ENCODE assay signal across 11 mouse cellular contexts in the genomic region with DNA sequence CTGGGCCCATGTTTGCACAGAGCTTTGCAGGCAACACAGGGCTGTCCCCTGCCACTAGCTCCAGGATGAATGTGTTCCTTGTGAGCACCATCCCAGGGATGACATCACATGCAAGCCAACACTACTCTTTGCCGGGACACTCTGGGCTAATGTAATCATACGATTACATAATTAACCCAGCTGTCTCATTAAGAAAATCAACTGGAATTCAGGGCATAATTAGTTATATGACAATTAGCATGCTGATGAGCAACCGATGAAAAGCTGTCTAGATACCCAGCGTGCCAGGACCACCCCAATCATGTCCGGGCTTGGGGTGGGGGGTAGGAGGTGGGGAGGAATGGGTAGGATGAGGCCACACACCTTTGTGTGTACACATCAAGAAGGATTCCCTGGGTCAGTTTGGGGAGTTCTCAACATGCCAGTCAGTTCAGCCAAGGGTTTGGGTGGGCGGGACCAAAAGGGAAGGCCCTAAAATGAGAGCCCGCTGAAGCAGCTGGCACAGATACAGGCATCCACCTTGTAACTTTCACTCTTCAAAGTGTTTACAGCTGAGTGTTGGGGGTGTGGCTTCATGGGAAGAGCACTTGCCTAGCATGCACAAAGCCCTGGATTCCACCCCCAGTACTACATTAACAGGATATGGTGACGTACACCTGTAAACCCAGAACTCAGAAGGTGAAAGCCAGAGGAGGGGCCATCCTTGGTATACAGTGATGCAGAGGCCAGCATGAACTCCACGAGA.
A peak's percentile ranks its signal among the peaks of the same experiment; 100 is the strongest.
DNase-seq lines count a peak whose midpoint lies in the region; ATAC-seq and TF ChIP-seq lines count a peak whose summit lies in the region.
"Had no signal": no experiment of that assay in that cellular context is flagged by ENCODE, and none has a peak within 500 bp of the region (broad histone marks: within the 10 kb centered on the region; RNA-seq: fewer than 3 reads in every experiment).

No protein-coding gene starts in this region.

- H3K27ac ChIP-seq in heart, postnatal 0 days (ENCODE audit: low read depth), result peak overlapping the region; percentile 48
- H3K27ac ChIP-seq in forebrain, embryonic 15.5 days (replicated peaks), result peak overlapping the region; percentile 70
- H3K27ac ChIP-seq in lung, embryonic 14.5 days (ENCODE audit: low read depth), result no peak overlapping the region
- H3K27ac ChIP-seq in midbrain, embryonic 16.5 days (ENCODE audit: low read length), result no peak overlapping the region
- H3K27ac ChIP-seq: kidney, postnatal 0 days; left cerebral cortex, adult 2 months had no signal

- no peaks in the 10 kb centered on the region for H3K9me3 ChIP-seq in heart, postnatal 0 days (replicated peaks; ENCODE audit: control insufficient read depth, low read length)
- H3K9me3 ChIP-seq in forebrain, embryonic 15.5 days, result no peaks in the 10 kb centered on the region
- no peaks in the 10 kb centered on the region for H3K9me3 ChIP-seq in lung, embryonic 14.5 days (ENCODE audit: low read depth, low read length)
- no peaks in the 10 kb centered on the region for H3K9me3 ChIP-seq in midbrain, embryonic 16.5 days (replicated peaks; ENCODE audit: control insufficient read depth, low read length, poor library complexity, severe bottlenecking)

- TF ChIP-seq CTCF in heart, postnatal 0 days (IDR thresholded peaks at IDR 0.05; ENCODE audit: low read depth), result no peak
- TF ChIP-seq CTCF in lung, embryonic 14.5 days (IDR thresholded peaks at IDR 0.05; ENCODE audit: low read depth), result no peak

- peaks cover 13% of the 10 kb centered on the region; the same call in 1 of the 2 replicates for H3K4me1 ChIP-seq in heart, postnatal 0 days (ENCODE audit: control insufficient read depth, insufficient read depth)
- peaks cover 36% of the 10 kb centered on the region for H3K4me1 ChIP-seq in forebrain, embryonic 15.5 days
- no peaks in the 10 kb centered on the region for H3K4me1 ChIP-seq in lung, embryonic 14.5 days (ENCODE audit: insufficient read depth)
- no peaks in the 10 kb centered on the region for H3K4me1 ChIP-seq in midbrain, embryonic 16.5 days (ENCODE audit: control insufficient read depth, insufficient read depth, low read length)

- no peaks in the 10 kb centered on the region for H3K27me3 ChIP-seq in heart, postnatal 0 days (ENCODE audit: control insufficient read depth, insufficient read depth, low read length)
- H3K27me3 ChIP-seq in forebrain, embryonic 15.5 days, result no peaks in the 10 kb centered on the region
- no peaks in the 10 kb centered on the region for H3K27me3 ChIP-seq in lung, embryonic 14.5 days (ENCODE audit: insufficient read depth, low read length)
- no peaks in the 10 kb centered on the region for H3K27me3 ChIP-seq in midbrain, embryonic 16.5 days (ENCODE audit: control insufficient read depth, insufficient read depth, low read depth, low read length)

- 72% methylated on average over 9 of the region's 9 CpGs for WGBS in heart, postnatal 0 days
- 30% methylated on average over 9 of the region's 9 CpGs for WGBS in forebrain, embryonic 15.5 days
- WGBS in lung, embryonic 14.5 days, result 79% methylated on average over 9 of the region's 9 CpGs
- 81% methylated on average over 9 of the region's 9 CpGs for WGBS in midbrain, embryonic 16.5 days

- DNase-seq in heart, postnatal 0 days (ENCODE audit: low spot score), result no peak
- no peak for DNase-seq in heart, postnatal 25 days (ENCODE audit: low spot score)
- DNase-seq in lung, embryonic 14.5 days, result no peak
- DNase-seq in thymus, postnatal 10 days (ENCODE audit: low spot score in 2 of 2), result peak; percentile 23
- DNase-seq in adrenal gland, adult 8-10 months, result no peak
- DNase-seq: cerebellum, adult 2 months; gastrocnemius, postnatal 14 days had no signal

- H3K9ac ChIP-seq in heart, postnatal 0 days (replicated peaks; ENCODE audit: low read depth, low read length), result no peak overlapping the region
- H3K9ac ChIP-seq in forebrain, embryonic 15.5 days (replicated peaks), result no peak overlapping the region
- H3K9ac ChIP-seq in lung, embryonic 14.5 days, result no peak overlapping the region
- no peak overlapping the region for H3K9ac ChIP-seq in midbrain, embryonic 16.5 days (ENCODE audit: low read depth, low read length)

- ATAC-seq in heart, postnatal 0 days (ENCODE audit: insufficient read depth, low read depth), result peak; percentile 33; the same call in 1 of the 2 replicates
- ATAC-seq in forebrain, embryonic 15.5 days (replicated peaks), result peak; percentile 83
- 0 out of 2 replicates have a peak, but pooled peaks have one; percentile 17 for ATAC-seq in lung, embryonic 14.5 days (ENCODE audit: insufficient read depth)
- no peak for ATAC-seq in midbrain, embryonic 16.5 days

- H3K4me2 ChIP-seq in heart, postnatal 0 days (ENCODE audit: low read depth, low read length), result no peak overlapping the region
- no peak overlapping the region for H3K4me2 ChIP-seq in forebrain, embryonic 15.5 days (replicated peaks)
- H3K4me2 ChIP-seq in lung, embryonic 14.5 days, result no peak overlapping the region
- H3K4me2 ChIP-seq in midbrain, embryonic 16.5 days (ENCODE audit: low read length), result no peak overlapping the region

- intact Hi-C loops in heart, postnatal 25 days (cut with DNase I), result no loop called here

- TF ChIP-seq EP300 in heart, postnatal 0 days (IDR thresholded peaks at IDR 0.05; ENCODE audit: low read depth), result no peak

- H3K4me3 ChIP-seq in heart, postnatal 0 days (ENCODE audit: low read depth, low read length), result no peak overlapping the region
- no peak overlapping the region for H3K4me3 ChIP-seq in forebrain, embryonic 15.5 days
- H3K4me3 ChIP-seq in lung, embryonic 14.5 days (ENCODE audit: low read depth, low read length), result no peak overlapping the region
- H3K4me3 ChIP-seq in midbrain, embryonic 16.5 days (ENCODE audit: low read depth, low read length), result no peak overlapping the region
- H3K4me3 ChIP-seq: left cerebral cortex, adult 2 months had no signal

- H3K36me3 ChIP-seq in heart, postnatal 0 days (replicated peaks; ENCODE audit: control insufficient read depth, insufficient read depth, low read length), result no peaks in the 10 kb centered on the region
- H3K36me3 ChIP-seq in forebrain, embryonic 15.5 days, result no peaks in the 10 kb centered on the region
- 0 out of 2 replicates have a peak, but pooled peaks cover 6% of the 10 kb centered on the region for H3K36me3 ChIP-seq in lung, embryonic 14.5 days (ENCODE audit: insufficient read depth)
- H3K36me3 ChIP-seq in midbrain, embryonic 16.5 days (ENCODE audit: control insufficient read depth, insufficient read depth, low read length), result no peaks in the 10 kb centered on the region

Comparison
In these comparisons a context has a peak if more than half of its experiments do, and no peak if none do; other contexts are left out.
1. DNase-seq: peak in thymus, postnatal 10 days (2 of 2); none in heart, postnatal 0 days (single experiment), heart, postnatal 25 days (single experiment), lung, embryonic 14.5 days (single experiment) and adrenal gland, adult 8-10 months (single experiment).
2. H3K27ac ChIP-seq: peak in heart, postnatal 0 days (single experiment) and forebrain, embryonic 15.5 days (single experiment); none in lung, embryonic 14.5 days (single experiment) and midbrain, embryonic 16.5 days (single experiment).